Mouse (Mus musculus) adrenal gland, postnatal 14 days (tissue): Measurements from ENCODE around the gene Garnl3. TPM values are rescaled to one million over a fixed set of nuclear protein-coding genes. Genes with fewer than 3 reads are reported as not detected.

Source experiments
- total RNA-seq: library from RNA; stranded (reverse); gene quantifications from 2 replicates; pipeline ENCODE4 v1.2.3, GENCODE M21; 2021

Garnl3 gene
- total RNA-seq, 1 experiment from 2014 or later = 15.1 TPM

Other genes starting within 250 kb of the Garnl3 start
- 155 and 192 TPM in 2 replicates for gene Rpl12, start 170.1 kb downstream of the Garnl3 start, total RNA-seq
- gene Lrsam1, start 170.0 kb downstream of the Garnl3 start, total RNA-seq = 14.1 and 17.2 TPM in 2 replicates
- gene Slc2a8, start 149.6 kb downstream of the Garnl3 start, total RNA-seq = 18.3 and 20.8 TPM in 2 replicates
- gene Angptl2, start 84.4 kb upstream of the Garnl3 start, total RNA-seq = 35.6 and 36.8 TPM in 2 replicates
- 3.7 and 5.2 TPM in 2 replicates for gene Ralgps1, start 239.8 kb upstream of the Garnl3 start, total RNA-seq